16 mouse cellular contexts compared by ENCODE assay signal in genomic region chr13:13995046-13995445, GRCm38 (mm10).
"Had no signal": no experiment of that assay in that cellular context is flagged by ENCODE, and none has a peak within 500 bp of the region (broad histone marks: within the 10 kb centered on the region; RNA-seq: fewer than 3 reads in every experiment).

No protein-coding gene starts in this region.

- H3K27me3 ChIP-seq: limb, embryonic 12.5 days; limb, embryonic 15.5 days; liver, embryonic 12.5 days; liver, embryonic 15.5 days had no signal

- H3K9me3 ChIP-seq: limb, embryonic 12.5 days; limb, embryonic 15.5 days; liver, embryonic 12.5 days; liver, embryonic 15.5 days had no signal

- DNase-seq: kidney, postnatal 14 days; kidney, postnatal 4 days; left cerebral cortex, postnatal 4 days; lung, adult 2 months; lung, postnatal 14 days; lung, postnatal 4 days; midbrain, embryonic 14.5 days; thymus, adult 2 months; thymus, postnatal 14 days; thymus, postnatal 4 days had no signal

- H3K4me1 ChIP-seq: limb, embryonic 15.5 days; liver, embryonic 12.5 days; liver, embryonic 15.5 days had no signal

- H3K9ac ChIP-seq: limb, embryonic 12.5 days; limb, embryonic 15.5 days; liver, embryonic 12.5 days; liver, embryonic 15.5 days had no signal

- H3K27ac ChIP-seq: limb, embryonic 12.5 days; limb, embryonic 15.5 days; liver, embryonic 12.5 days; liver, embryonic 15.5 days; stomach, postnatal 0 days had no signal

- H3K4me3 ChIP-seq: limb, embryonic 12.5 days; limb, embryonic 15.5 days; liver, embryonic 12.5 days; liver, embryonic 15.5 days had no signal

- H3K4me2 ChIP-seq: limb, embryonic 12.5 days; limb, embryonic 15.5 days; liver, embryonic 12.5 days; liver, embryonic 15.5 days; midbrain, embryonic 11.5 days had no signal

- ATAC-seq: liver, embryonic 12.5 days had no signal
